Mouse (Mus musculus): Measurements from ENCODE around the gene Herc2. TPM values are rescaled to one million over a fixed set of nuclear protein-coding genes. Genes with fewer than 3 reads are reported as not detected.

The Herc2 gene
- total and polyA plus RNA-seq, 3 experiments = 4.0 to 51.5 (median 39.1) TPM

- Histone ChIP-seq H3K27me3 (ENCODE audit: insufficient read depth, low read length) (peaks cover 6% of the 10 kb centered on the region), H3K4me3 (ENCODE audit: low read depth, low read length) (no peak overlapping the region), H3K9me3 (replicated peaks) (no peaks in the 10 kb centered on the region), H3K36me3 (replicated peaks) (no peaks in the 10 kb centered on the region), H3K4me1 (ENCODE audit: insufficient read depth, low read depth, low read length) (no peaks in the 10 kb centered on the region)
- ATAC-seq (ENCODE audit: extremely low read depth, insufficient number of reproducible peaks, low FRiP score, poor library complexity, severe bottlenecking) (no peak), DNase-seq (ENCODE audit: low spot score) (no peak)
- TF ChIP-seq TAL1 (conservative IDR thresholded peaks at IDR 0.05; ENCODE audit: low read depth, low read length) (no peak), GATA2 (IDR thresholded peaks at IDR 0.05; ENCODE audit: borderline replicate concordance, low read depth, low read length) (no peak), CTCF (IDR thresholded peaks at IDR 0.05; ENCODE audit: low read depth, low read length) (no peak), POLR2AphosphoS5 (IDR thresholded peaks at IDR 0.05; ENCODE audit: insufficient replicate concordance, low read depth, low read length) (no peak), GATA1 (IDR thresholded peaks at IDR 0.05; ENCODE audit: borderline replicate concordance, low read length) (no peak)
Measured at GRCm38 (mm10) chr7:56257875-56258441, 208.0 kb downstream of the Herc2 start.

- Histone ChIP-seq H3K4me3 (ENCODE audit: low read depth, low read length) (no peak overlapping the region), H3K9me3 (replicated peaks) (no peaks in the 10 kb centered on the region), H3K36me3 (replicated peaks) (no peaks in the 10 kb centered on the region), H3K27me3 (ENCODE audit: insufficient read depth, low read length) (no peaks in the 10 kb centered on the region), H3K4me1 (ENCODE audit: insufficient read depth, low read depth, low read length) (no peaks in the 10 kb centered on the region)
- TF ChIP-seq POLR2AphosphoS5 (IDR thresholded peaks at IDR 0.05; ENCODE audit: insufficient replicate concordance, low read depth, low read length) (no peak), GATA1 (IDR thresholded peaks at IDR 0.05; ENCODE audit: borderline replicate concordance, low read length) (no peak), CTCF (IDR thresholded peaks at IDR 0.05; ENCODE audit: low read depth, low read length) (no peak), GATA2 (IDR thresholded peaks at IDR 0.05; ENCODE audit: borderline replicate concordance, low read depth, low read length) (no peak), TAL1 (conservative IDR thresholded peaks at IDR 0.05; ENCODE audit: low read depth, low read length) (no peak)
- DNase-seq (ENCODE audit: low spot score) (no peak), ATAC-seq (ENCODE audit: extremely low read depth, insufficient number of reproducible peaks, low FRiP score, poor library complexity, severe bottlenecking) (no peak)
Measured at GRCm38 (mm10) chr7:56277506-56277905, 227.5 kb downstream of the Herc2 start.

Other genes with a start within 250 kb of the Herc2 start
- gene Cyfip1, start 208.5 kb upstream of the Herc2 start, total RNA-seq (2014; fragmentation: Nextera tagmentation) = 45.4 and 70.8 TPM in 2 replicates
- 53.8 and 60.7 TPM in 2 replicates for gene Cyfip1, start 208.5 kb upstream of the Herc2 start, total RNA-seq (2017)
- gene Cyfip1, start 208.5 kb upstream of the Herc2 start, polyA plus RNA-seq (2012) = 27.2 and 39.0 TPM in 2 replicates
- gene Nipa2, start 87.7 kb upstream of the Herc2 start, total RNA-seq (2014; fragmentation: Nextera tagmentation) = 57.3 and 59.1 TPM in 2 replicates
- 45.7 and 46.8 TPM in 2 replicates for gene Nipa2, start 87.7 kb upstream of the Herc2 start, total RNA-seq (2017)
- 8.4 and 8.9 TPM in 2 replicates for gene Nipa2, start 87.7 kb upstream of the Herc2 start, polyA plus RNA-seq (2012)
- gene Nipa1, start 30.2 kb upstream of the Herc2 start, total RNA-seq (2014; fragmentation: Nextera tagmentation) = 6.4 and 10.2 TPM in 2 replicates
- gene Nipa1, start 30.2 kb upstream of the Herc2 start, total RNA-seq (2017) = 7.5 and 8.0 TPM in 2 replicates
- 2.0 and 2.2 TPM in 2 replicates for gene Nipa1, start 30.2 kb upstream of the Herc2 start, polyA plus RNA-seq (2012)
- not detected in 2 replicates for gene Oca2, start 189.6 kb downstream of the Herc2 start, total RNA-seq (2014; fragmentation: Nextera tagmentation)
- gene Oca2, start 189.6 kb downstream of the Herc2 start, total RNA-seq (2017) = not detected in 2 replicates
- not detected in 2 replicates for gene Oca2, start 189.6 kb downstream of the Herc2 start, polyA plus RNA-seq (2012)